Mouse (Mus musculus) neural tube, embryonic 14.5 days (tissue): ENCODE results near the gene Adgrf2. TPM values are rescaled to one million over a fixed set of nuclear protein-coding genes. Genes with fewer than 3 reads are reported as not detected.

Experiments used
- ATAC-seq: fragments of 200-750 bp; cut with Nextera tagmentation; 2 replicates; pipeline ENCODE4 v1.8.0; 2017; ENCODE audit warnings: low read depth, mild to moderate bottlenecking, moderate TSS enrichment, moderate library complexity
- H3K27ac ChIP-seq: fragments of 300-500 bp; sonication (generic); 2 replicates; pipeline ENCODE4 v1.5.1; 2014; ENCODE audit warnings: low read depth, mild to moderate bottlenecking, control low read depth, low read length, moderate library complexity, mixed read lengths
- H3K27me3 ChIP-seq: fragments of 300-500 bp; sonication (generic); 2 replicates; pipeline ENCODE4 v1.6.1; 2014; ENCODE audit warnings: low read length; ENCODE audit not compliant: control insufficient read depth, insufficient read depth
- H3K36me3 ChIP-seq: fragments of 300-500 bp; sonication (generic); 2 replicates; pipeline ENCODE4 v1.6.1; 2014; ENCODE audit warnings: low read length, mixed read lengths; ENCODE audit not compliant: control insufficient read depth, insufficient read depth
- H3K4me1 ChIP-seq: fragments of 300-500 bp; sonication (generic); 2 replicates; pipeline ENCODE4 v1.6.1; 2014; ENCODE audit warnings: low read length; ENCODE audit not compliant: control insufficient read depth, insufficient read depth
- H3K4me2 ChIP-seq: fragments of 300-500 bp; sonication (generic); 2 replicates; pipeline ENCODE4 v1.6.1; 2014; ENCODE audit warnings: mild to moderate bottlenecking, low read depth, low read length, control low read depth
- H3K4me3 ChIP-seq: fragments of 300-500 bp; sonication (generic); 2 replicates; pipeline ENCODE4 v1.5.1; 2014; ENCODE audit warnings: low read depth, low read length, control low read depth, mixed read lengths
- H3K9ac ChIP-seq: fragments of 300-500 bp; sonication (generic); replicated peaks from 2 replicates; pipeline ENCODE4 v1.6.1; 2014; ENCODE audit warnings: low read depth, mild to moderate bottlenecking, control low read depth, low read length, mixed read lengths
- H3K9me3 ChIP-seq: fragments of 300-500 bp; sonication (generic); 2 replicates; pipeline ENCODE4 v1.6.1; 2016; ENCODE audit warnings: low read length; ENCODE audit not compliant: control insufficient read depth
- WGBS: fragments of 180-500 bp; shearing (Covaris S2); extraction: QIAGEN DNeasy Blood & Tissue Kit; methylation state at CpG from one replicate; pipeline ENCODE4 v1.1.7; 2014; 5-methylcytosine and 5-hydroxymethylcytosine counted together
- polyA plus RNA-seq: library from polyadenylated mRNA; unstranded; fragments of >200 nt; fragmentation: Nextera tagmentation; extraction: Ambion mirVana; gene quantifications from 2 replicates; pipeline ENCODE4 v1.2.1, GENCODE M21; 2014

Gene Adgrf2
- 0.08 and 0.10 TPM in 2 replicates for polyA plus RNA-seq

- no peaks in the 10 kb centered on the region for H3K9me3 ChIP-seq
- H3K4me3 ChIP-seq: no peak within 1 kb of the TSS
- H3K27me3 ChIP-seq: no peaks in the 10 kb centered on the region
- H3K36me3 ChIP-seq: no peaks in the 10 kb centered on the region
- 33% methylated on average over 7 of the region's 7 CpGs for WGBS
- H3K9ac ChIP-seq: no peak within 1 kb of the TSS
- H3K4me2 ChIP-seq: no peak within 1 kb of the TSS
- no peak within 1 kb of the TSS for H3K27ac ChIP-seq
- no peaks in the 10 kb centered on the region for H3K4me1 ChIP-seq
- ATAC-seq: no peak
Measured at GRCm38 (mm10) chr17:42741801-42742217, at the start of gene Adgrf2. Adgrf2 (minus strand) TSS chr17:42742179.

- Histone ChIP-seq H3K36me3 (no peaks in the 10 kb centered on the region), H3K9ac (no peak overlapping the region), H3K27me3 (no peaks in the 10 kb centered on the region), H3K4me1 (no peaks in the 10 kb centered on the region), H3K4me3 (no peak overlapping the region), H3K9me3 (no peaks in the 10 kb centered on the region), H3K27ac (no peak overlapping the region), H3K4me2 (no peak overlapping the region)
- 92% methylated on average over 1 of the region's 1 CpGs for WGBS
- ATAC-seq: no peak
Measured at GRCm38 (mm10) chr17:42790787-42791186, 48.8 kb upstream of the Adgrf2 start.

GRCm38 (mm10) chr17:42789723-42790122, 47.7 kb upstream of the Adgrf2 start:
- no peaks in the 10 kb centered on the region for H3K36me3 ChIP-seq
- no peaks in the 10 kb centered on the region for H3K9me3 ChIP-seq
- 80% methylated on average over 2 of the region's 2 CpGs for WGBS
- no peak overlapping the region for H3K4me3 ChIP-seq
- H3K4me1 ChIP-seq: no peaks in the 10 kb centered on the region
- no peaks in the 10 kb centered on the region for H3K27me3 ChIP-seq
- no peak overlapping the region for H3K9ac ChIP-seq
- H3K27ac ChIP-seq: no peak overlapping the region
- H3K4me2 ChIP-seq: no peak overlapping the region
- no peak for ATAC-seq

GRCm38 (mm10) chr17:42788686-42789453, 46.9 kb upstream of the Adgrf2 start:
- H3K4me1 ChIP-seq: no peaks in the 10 kb centered on the region
- no peaks in the 10 kb centered on the region for H3K27me3 ChIP-seq
- H3K4me2 ChIP-seq: no peak overlapping the region
- 89% methylated on average over 5 of the region's 5 CpGs for WGBS
- no peak overlapping the region for H3K4me3 ChIP-seq
- H3K36me3 ChIP-seq: no peaks in the 10 kb centered on the region
- no peak overlapping the region for H3K27ac ChIP-seq
- ATAC-seq: peak; percentile 31; the same call in 1 of the 2 replicates
- no peak overlapping the region for H3K9ac ChIP-seq
- no peaks in the 10 kb centered on the region for H3K9me3 ChIP-seq

GRCm38 (mm10) chr17:42782156-42782757, 40.3 kb upstream of the Adgrf2 start:
- H3K9ac ChIP-seq: no peak overlapping the region
- no peak overlapping the region for H3K27ac ChIP-seq
- 56% methylated on average over 7 of the region's 7 CpGs for WGBS
- H3K4me2 ChIP-seq: no peak overlapping the region
- H3K36me3 ChIP-seq: no peaks in the 10 kb centered on the region
- no peaks in the 10 kb centered on the region for H3K27me3 ChIP-seq
- peak; percentile 91 for ATAC-seq
- H3K4me1 ChIP-seq: no peaks in the 10 kb centered on the region
- no peaks in the 10 kb centered on the region for H3K9me3 ChIP-seq
- H3K4me3 ChIP-seq: no peak overlapping the region

DNA sequence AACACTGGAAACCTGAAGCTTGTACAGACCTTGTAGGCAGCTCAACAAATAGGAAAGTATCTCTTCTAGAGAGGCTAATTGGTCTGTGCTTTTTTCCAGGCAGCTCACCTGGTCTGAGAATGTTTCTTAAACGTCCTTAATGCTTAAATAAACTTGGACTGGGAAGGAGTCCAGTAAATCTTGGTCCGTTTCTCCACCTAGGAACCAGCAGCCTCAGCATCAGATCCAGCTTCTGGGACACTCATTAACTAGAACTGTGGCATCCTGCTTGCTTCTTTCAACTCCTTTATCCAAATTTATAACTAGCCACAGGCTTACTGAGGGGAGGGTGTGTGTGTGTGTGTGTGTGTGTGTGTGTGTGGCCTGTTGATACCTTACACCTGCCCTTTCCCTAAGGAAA, 11.8 kb upstream of the Adgrf2 start:
- no peaks in the 10 kb centered on the region for H3K4me1 ChIP-seq
- no peaks in the 10 kb centered on the region for H3K9me3 ChIP-seq
- H3K4me3 ChIP-seq: no peak overlapping the region
- H3K4me2 ChIP-seq: no peak overlapping the region
- ATAC-seq: no peak
- no peak overlapping the region for H3K27ac ChIP-seq
- no peaks in the 10 kb centered on the region for H3K36me3 ChIP-seq
- no peaks in the 10 kb centered on the region for H3K27me3 ChIP-seq
- H3K9ac ChIP-seq: no peak overlapping the region
- 62% methylated on average over 2 of the region's 2 CpGs for WGBS

GRCm38 (mm10) chr17:42752173-42752572, 10.2 kb upstream of the Adgrf2 start:
- ATAC-seq: no peak
- WGBS: 90% methylated on average over 2 of the region's 2 CpGs
- Histone ChIP-seq H3K36me3 (no peaks in the 10 kb centered on the region), H3K27ac (no peak overlapping the region), H3K27me3 (no peaks in the 10 kb centered on the region), H3K4me2 (no peak overlapping the region), H3K4me3 (no peak overlapping the region), H3K9ac (no peak overlapping the region), H3K9me3 (no peaks in the 10 kb centered on the region), H3K4me1 (no peaks in the 10 kb centered on the region)

GRCm38 (mm10) chr17:42745657-42746420, 3.9 kb upstream of the Adgrf2 start:
- Histone ChIP-seq H3K4me2 (no peak overlapping the region), H3K27ac (no peak overlapping the region), H3K4me1 (no peaks in the 10 kb centered on the region), H3K9ac (no peak overlapping the region), H3K27me3 (no peaks in the 10 kb centered on the region), H3K4me3 (no peak overlapping the region), H3K9me3 (no peaks in the 10 kb centered on the region), H3K36me3 (no peaks in the 10 kb centered on the region)
- no peak for ATAC-seq
- WGBS: 87% methylated on average over 6 of the region's 6 CpGs

DNA sequence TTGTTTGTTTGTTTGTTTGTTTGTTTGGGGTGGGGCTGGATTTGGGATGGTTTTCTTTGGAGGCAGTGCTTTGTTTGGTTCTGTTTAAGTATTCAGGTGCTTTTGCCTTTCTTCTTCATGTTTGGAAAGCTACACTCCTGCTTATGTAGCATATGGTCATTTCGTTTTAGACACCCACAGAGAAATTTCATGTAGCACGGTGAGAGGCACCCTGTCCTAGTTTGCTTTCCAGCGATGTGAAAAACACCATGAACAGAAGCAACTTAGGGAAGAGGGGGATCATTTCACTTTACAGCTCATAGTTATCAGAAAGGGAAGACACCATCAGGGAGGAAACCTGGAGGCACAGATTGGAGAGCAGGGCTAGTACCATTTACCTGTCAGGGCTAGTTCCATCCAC, 844 bp upstream of the Adgrf2 start:
- Histone ChIP-seq H3K4me3 (no peak overlapping the region), H3K9ac (no peak overlapping the region), H3K4me2 (no peak overlapping the region), H3K27me3 (no peaks in the 10 kb centered on the region), H3K4me1 (no peaks in the 10 kb centered on the region), H3K9me3 (no peaks in the 10 kb centered on the region), H3K36me3 (no peaks in the 10 kb centered on the region), H3K27ac (no peak overlapping the region)
- ATAC-seq: no peak
- WGBS: 92% methylated on average over 3 of the region's 3 CpGs
